Mouse (Mus musculus) testis, postnatal 10 days (tissue): ENCODE measurements around the gene Atp5h.
A peak's percentile ranks its signal among the peaks of the same experiment; 100 is the strongest.
"Not testable (repeated sequence)": the region's sequence is repeated elsewhere in the genome, so short reads cannot be mapped to it uniquely, and the experiment has no call there.

Experiments used
- DNase-seq: peaks from one replicate; pipeline ENCODE4 v3.0.0; 2021; ENCODE audit warnings: low spot score

Gene Atp5h

GRCm38 (mm10) chr11:115400126-115400525 is 19.6 kb downstream of the Atp5h start:
- DNase-seq, result no peak

GRCm38 (mm10) chr11:115398085-115398484 is 21.7 kb downstream of the Atp5h start:
- no peak for DNase-seq

- DNase-seq, result peak; percentile 44
These were observed 25.9 kb downstream of the Atp5h start for GRCm38 (mm10) chr11:115393721-115394325.

GRCm38 (mm10) chr11:115391358-115391757 is 28.4 kb downstream of the Atp5h start:
- no peak for DNase-seq

GRCm38 (mm10) chr11:115386859-115387258 is 32.9 kb downstream of the Atp5h start:
- DNase-seq, result not testable (repeated sequence)

- DNase-seq, result no peak
These were observed 35.2 kb downstream of the Atp5h start for GRCm38 (mm10) chr11:115384587-115384986.

- DNase-seq, result peak; percentile 84
These were observed 35.9 kb downstream of the Atp5h start for GRCm38 (mm10) chr11:115383701-115384474.

- DNase-seq, result no peak
These were observed 36.9 kb downstream of the Atp5h start for GRCm38 (mm10) chr11:115382891-115383290.

- DNase-seq, result peak; percentile 92
These were observed 37.8 kb downstream of the Atp5h start, which contains the start of gene Cdr2l for GRCm38 (mm10) chr11:115381743-115382539. Cdr2l (plus strand) TSS chr11:115381916.

- DNase-seq, result no peak
These were observed 38.5 kb downstream of the Atp5h start for GRCm38 (mm10) chr11:115381276-115381675.

- no peak for DNase-seq
These were observed 41.9 kb downstream of the Atp5h start for GRCm38 (mm10) chr11:115377854-115378253.

- DNase-seq, result no peak
These were observed 42.5 kb downstream of the Atp5h start for GRCm38 (mm10) chr11:115377254-115377653.

- DNase-seq, result no peak
These were observed 43.0 kb downstream of the Atp5h start for GRCm38 (mm10) chr11:115376722-115377121.

GRCm38 (mm10) chr11:115374695-115375425 is 44.9 kb downstream of the Atp5h start:
- no peak for DNase-seq

- peak; percentile 80 for DNase-seq
These were observed 45.7 kb downstream of the Atp5h start for GRCm38 (mm10) chr11:115373805-115374694.

GRCm38 (mm10) chr11:115372737-115373136 is 47.0 kb downstream of the Atp5h start:
- DNase-seq, result no peak

GRCm38 (mm10) chr11:115372015-115372414 is 47.7 kb downstream of the Atp5h start:
- DNase-seq, result no peak

- no peak for DNase-seq
These were observed 48.4 kb downstream of the Atp5h start for GRCm38 (mm10) chr11:115371354-115371753.

- no peak for DNase-seq
These were observed 49.4 kb downstream of the Atp5h start for GRCm38 (mm10) chr11:115370368-115370767.

GRCm38 (mm10) chr11:115367395-115367944 is 52.3 kb downstream of the Atp5h start, which contains the start of gene Hid1:
Hid1 (minus strand) TSS chr11:115367756.
- DNase-seq, result peak; percentile 85
